Comparison of ENCODE assay signal across 8 mouse cellular contexts in genomic region chr11:54936035-54936770, GRCm38 (mm10). TPM values are rescaled to one million over a fixed set of nuclear protein-coding genes. Genes with fewer than 3 reads are reported as not detected.
A peak's percentile ranks its signal among the peaks of the same experiment; 100 is the strongest.
DNase-seq lines count a peak whose midpoint lies in the region; ATAC-seq and TF ChIP-seq lines count a peak whose summit lies in the region.

No protein-coding gene starts in this region.

- 0 out of 2 replicates have a peak, but pooled peaks cover 5% of the 10 kb centered on the region for H3K36me3 ChIP-seq in forebrain, embryonic 12.5 days (replicated peaks)
- no peaks in the 10 kb centered on the region for H3K36me3 ChIP-seq in forebrain, embryonic 15.5 days
- peaks cover 34% of the 10 kb centered on the region for H3K36me3 ChIP-seq in liver, postnatal 0 days (replicated peaks; ENCODE audit: insufficient read depth, low read length)

- peak overlapping the region; percentile 50; the same call in 1 of the 2 replicates for H3K27ac ChIP-seq in forebrain, embryonic 12.5 days
- no peak overlapping the region for H3K27ac ChIP-seq in forebrain, embryonic 15.5 days (replicated peaks)
- H3K27ac ChIP-seq in liver, postnatal 0 days (ENCODE audit: low read depth) = peak overlapping the region; percentile 46

- 37% methylated on average over 12 of the region's 12 CpGs for WGBS in forebrain, embryonic 12.5 days
- 31% methylated on average over 12 of the region's 12 CpGs for WGBS in forebrain, embryonic 15.5 days
- 38% methylated on average over 12 of the region's 12 CpGs for WGBS in liver, postnatal 0 days (ENCODE audit: insufficient replicate concordance)

- peak; percentile 31 for DNase-seq in urinary bladder, postnatal 25 days (ENCODE audit: low spot score)
- DNase-seq in urinary bladder, postnatal 10 days (ENCODE audit: low spot score) = no peak
- DNase-seq in liver, postnatal 0 days = peak; percentile 77
- peak; percentile 45 for DNase-seq in thymus, postnatal 4 days
- no peak for DNase-seq in frontal cortex, postnatal 36 days (ENCODE audit: low spot score in 2 of 2)
- DNase-seq in heart, postnatal 36 days = no peak

- H3K9ac ChIP-seq in forebrain, embryonic 12.5 days = no peak overlapping the region
- H3K9ac ChIP-seq in forebrain, embryonic 15.5 days (replicated peaks) = no peak overlapping the region
- no peak overlapping the region for H3K9ac ChIP-seq in liver, postnatal 0 days (replicated peaks)

- H3K4me3 ChIP-seq in forebrain, embryonic 12.5 days (replicated peaks) = no peak overlapping the region
- no peak overlapping the region for H3K4me3 ChIP-seq in forebrain, embryonic 15.5 days
- H3K4me3 ChIP-seq in liver, postnatal 0 days (ENCODE audit: low read depth, low read length) = no peak overlapping the region

- peaks cover 9% of the 10 kb centered on the region for H3K4me1 ChIP-seq in forebrain, embryonic 12.5 days
- H3K4me1 ChIP-seq in forebrain, embryonic 15.5 days = peaks cover 8% of the 10 kb centered on the region
- peaks cover 16% of the 10 kb centered on the region for H3K4me1 ChIP-seq in liver, postnatal 0 days (ENCODE audit: insufficient read depth)

- no peaks in the 10 kb centered on the region for H3K27me3 ChIP-seq in forebrain, embryonic 12.5 days
- H3K27me3 ChIP-seq in forebrain, embryonic 15.5 days = no peaks in the 10 kb centered on the region
- H3K27me3 ChIP-seq in liver, postnatal 0 days (ENCODE audit: insufficient read depth, low read length) = no peaks in the 10 kb centered on the region

- H3K9me3 ChIP-seq in forebrain, embryonic 12.5 days = no peaks in the 10 kb centered on the region
- no peaks in the 10 kb centered on the region for H3K9me3 ChIP-seq in forebrain, embryonic 15.5 days
- H3K9me3 ChIP-seq in liver, postnatal 0 days (ENCODE audit: low read length) = no peaks in the 10 kb centered on the region

- no peak overlapping the region for H3K4me2 ChIP-seq in forebrain, embryonic 12.5 days
- no peak overlapping the region for H3K4me2 ChIP-seq in forebrain, embryonic 15.5 days (replicated peaks)
- peak overlapping the region; percentile 20; the same call in 1 of the 2 replicates for H3K4me2 ChIP-seq in liver, postnatal 0 days (ENCODE audit: low read depth, low read length)

- ATAC-seq in forebrain, embryonic 12.5 days (ENCODE audit: low FRiP score) = 0 out of 2 replicates have a peak, but pooled peaks have one; percentile 23
- no peak for ATAC-seq in forebrain, embryonic 15.5 days (replicated peaks)
- peak; percentile 77 for ATAC-seq in liver, postnatal 0 days

- no peak for TF ChIP-seq EP300 in liver, postnatal 0 days (IDR thresholded peaks at IDR 0.05; ENCODE audit: low read depth)

- no peak for TF ChIP-seq CTCF in liver, postnatal 0 days (IDR thresholded peaks at IDR 0.05; ENCODE audit: low read depth)

- intact Hi-C loops in heart, postnatal 36 days (cut with DNase I) = loop anchor here (5.0 kb wide), 1 partner anchor 151 kb away; no protein-coding TSS in a partner anchor

RNA-seq across cellular contexts. Expression of gene Tnip1, which starts 26.5 kb away (rescaled TPM):
- polyA plus RNA-seq in forebrain, embryonic 12.5 days (2016; fragmentation: Nextera tagmentation; extraction: Ambion mirVana) = 9.8 and 12.1 TPM in 2 replicates
- 11.3 and 13.2 TPM in 2 replicates for polyA plus RNA-seq in forebrain, embryonic 15.5 days (2015; fragmentation: Nextera tagmentation; extraction: Ambion mirVana)
- polyA plus RNA-seq in liver, postnatal 0 days (2015; fragmentation: Nextera tagmentation; extraction: Ambion mirVana) = 5.2 and 5.3 TPM in 2 replicates
- 10 to 100 TPM; 29.2 to 29.4 TPM for total RNA-seq in heart, postnatal 36 days (2021)

RNA-seq across cellular contexts. Expression of gene Gpx3, which starts 34.0 kb away (rescaled TPM):
- 33.9 and 37.6 TPM in 2 replicates for polyA plus RNA-seq in forebrain, embryonic 12.5 days (2016; fragmentation: Nextera tagmentation; extraction: Ambion mirVana)
- 17.0 and 17.2 TPM in 2 replicates for polyA plus RNA-seq in forebrain, embryonic 15.5 days (2015; fragmentation: Nextera tagmentation; extraction: Ambion mirVana)
- polyA plus RNA-seq in liver, postnatal 0 days (2015; fragmentation: Nextera tagmentation; extraction: Ambion mirVana) = 29.7 and 30.4 TPM in 2 replicates
- 100 to 1,000 TPM; 189 to 218 TPM for total RNA-seq in heart, postnatal 36 days (2021)

Comparison
In these comparisons a context has a peak if more than half of its experiments do, and no peak if none do; other contexts are left out.
1. DNase-seq: peak in urinary bladder, postnatal 25 days (single experiment), liver, postnatal 0 days (single experiment) and thymus, postnatal 4 days (single experiment); none in urinary bladder, postnatal 10 days (single experiment), frontal cortex, postnatal 36 days (0 of 2) and heart, postnatal 36 days (0 of 2).